Comparison of ENCODE assay signal across 8 mouse cellular contexts in genomic region chr17:45737078-45737601, GRCm38 (mm10). TPM values are rescaled to one million over a fixed set of nuclear protein-coding genes. Genes with fewer than 3 reads are reported as not detected.
A peak's percentile ranks its signal among the peaks of the same experiment; 100 is the strongest.
DNase-seq lines count a peak whose midpoint lies in the region; ATAC-seq lines count a peak whose summit lies in the region.

No protein-coding gene starts in this region.

- peak overlapping the region; percentile 55 for H3K27ac ChIP-seq in heart, embryonic 12.5 days (ENCODE audit: poor library complexity, severe bottlenecking)
- peak overlapping the region; percentile 94 for H3K27ac ChIP-seq in hindbrain, embryonic 12.5 days

- DNase-seq in heart, postnatal 25 days (ENCODE audit: low spot score), result no peak
- DNase-seq in MEL-GATA-1-ER (ENCODE audit: extremely low read depth, low read depth), result peak; percentile 73
- DNase-seq in lung, postnatal 10 days, result peak; percentile 38
- no peak for DNase-seq in adrenal gland, postnatal 4 days (ENCODE audit: low spot score in 2 of 2)
- no peak for DNase-seq in left cerebral cortex, postnatal 4 days
- no peak for DNase-seq in right cerebral cortex, postnatal 14 days

- no peaks in the 10 kb centered on the region for H3K9me3 ChIP-seq in heart, embryonic 12.5 days (replicated peaks)
- H3K9me3 ChIP-seq in hindbrain, embryonic 12.5 days (replicated peaks), result no peaks in the 10 kb centered on the region

- peak overlapping the region; percentile 80 for H3K9ac ChIP-seq in heart, embryonic 12.5 days
- peak overlapping the region; percentile 74 for H3K9ac ChIP-seq in hindbrain, embryonic 12.5 days

- peak overlapping the region; percentile 53 for H3K4me3 ChIP-seq in heart, embryonic 12.5 days
- H3K4me3 ChIP-seq in hindbrain, embryonic 12.5 days, result peak overlapping the region; percentile 44

- H3K27me3 ChIP-seq in heart, embryonic 12.5 days (replicated peaks), result peaks cover 13% of the 10 kb centered on the region
- peaks cover 12% of the 10 kb centered on the region for H3K27me3 ChIP-seq in hindbrain, embryonic 12.5 days

- peaks cover 42% of the 10 kb centered on the region for H3K4me1 ChIP-seq in heart, embryonic 12.5 days (replicated peaks)
- H3K4me1 ChIP-seq in hindbrain, embryonic 12.5 days, result peaks cover 40% of the 10 kb centered on the region

- 16% methylated on average over 10 of the region's 10 CpGs for WGBS in heart, embryonic 12.5 days
- 16% methylated on average over 10 of the region's 10 CpGs for WGBS in hindbrain, embryonic 12.5 days

- H3K36me3 ChIP-seq in heart, embryonic 12.5 days, result no peaks in the 10 kb centered on the region
- no peaks in the 10 kb centered on the region for H3K36me3 ChIP-seq in hindbrain, embryonic 12.5 days

- peak overlapping the region; percentile 76 for H3K4me2 ChIP-seq in heart, embryonic 12.5 days
- peak overlapping the region; percentile 63 for H3K4me2 ChIP-seq in hindbrain, embryonic 12.5 days (replicated peaks)

- intact Hi-C loops in heart, postnatal 25 days (cut with DNase I), result loop anchor here (2.0 to 10.0 kb wide), 2 partner anchors 32 to 108 kb away; no protein-coding TSS in a partner anchor
- intact Hi-C loops in left cerebral cortex, postnatal 4 days (cut with DNase I), result no loop called here

- ATAC-seq in heart, embryonic 12.5 days (ENCODE audit: insufficient number of reproducible peaks, low FRiP score), result peak; percentile 9; the same call in 1 of the 2 replicates
- ATAC-seq in hindbrain, embryonic 12.5 days (ENCODE audit: low FRiP score), result peak; percentile 11

RNA-seq across cellular contexts. Expression of gene 1600014C23Rik, which starts 3.5 kb away (rescaled TPM):
- polyA plus RNA-seq in heart, embryonic 12.5 days (2016; fragmentation: Nextera tagmentation; extraction: Ambion mirVana), result 0.61 TPM in 1 of 2 replicates, not detected in the other
- under 1 TPM; 0.55 to 0.75 TPM for total RNA-seq in heart, postnatal 25 days (2021)
- not detected in 2 replicates for polyA plus RNA-seq in hindbrain, embryonic 12.5 days (2016; fragmentation: Nextera tagmentation; extraction: Ambion mirVana)
- not detected for total RNA-seq in adrenal gland, postnatal 4 days (2021)
- not detected for total RNA-seq in left cerebral cortex, postnatal 4 days (2021)

RNA-seq across cellular contexts. Expression of gene Tmem63b, which starts 50.4 kb away (rescaled TPM):
- polyA plus RNA-seq in heart, embryonic 12.5 days (2016; fragmentation: Nextera tagmentation; extraction: Ambion mirVana), result 41.2 and 41.4 TPM in 2 replicates
- 10 to 100 TPM; 83.5 to 86.1 TPM for total RNA-seq in heart, postnatal 25 days (2021)
- polyA plus RNA-seq in hindbrain, embryonic 12.5 days (2016; fragmentation: Nextera tagmentation; extraction: Ambion mirVana), result 102 TPM in 2 replicates
- total RNA-seq in adrenal gland, postnatal 4 days (2021), result 10 to 100 TPM; 49.5 to 57.6 TPM
- 100 to 1,000 TPM; 272 to 284 TPM for total RNA-seq in left cerebral cortex, postnatal 4 days (2021)

RNA-seq across cellular contexts. Expression of gene Mrpl14, which starts 51.0 kb away (rescaled TPM):
- polyA plus RNA-seq in heart, embryonic 12.5 days (2016; fragmentation: Nextera tagmentation; extraction: Ambion mirVana), result 128 and 129 TPM in 2 replicates
- total RNA-seq in heart, postnatal 25 days (2021), result 100 to 1,000 TPM; 132 to 139 TPM
- 98.1 and 110 TPM in 2 replicates for polyA plus RNA-seq in hindbrain, embryonic 12.5 days (2016; fragmentation: Nextera tagmentation; extraction: Ambion mirVana)
- total RNA-seq in adrenal gland, postnatal 4 days (2021), result 100 to 1,000 TPM in 1 of 2 experiments, 10 to 100 TPM in 1; 95.6 to 103 TPM
- 10 to 100 TPM; 49.2 to 55.7 TPM for total RNA-seq in left cerebral cortex, postnatal 4 days (2021)

Comparison
In these comparisons a context has a peak if more than half of its experiments do, and no peak if none do; other contexts are left out.
1. DNase-seq: peak in MEL-GATA-1-ER (single experiment) and lung, postnatal 10 days (single experiment); none in heart, postnatal 25 days (single experiment), adrenal gland, postnatal 4 days (0 of 2), left cerebral cortex, postnatal 4 days (single experiment) and right cerebral cortex, postnatal 14 days (single experiment).